13 mouse cellular contexts compared by ENCODE assay signal in genomic region chr7:65639821-65640382, GRCm38 (mm10). TPM values are rescaled to one million over a fixed set of nuclear protein-coding genes. Genes with fewer than 3 reads are reported as not detected.
A peak's percentile ranks its signal among the peaks of the same experiment; 100 is the strongest.
DNase-seq lines count a peak whose midpoint lies in the region; ATAC-seq lines count a peak whose summit lies in the region.
"Had no signal": no experiment of that assay in that cellular context is flagged by ENCODE, and none has a peak within 500 bp of the region (broad histone marks: within the 10 kb centered on the region; RNA-seq: fewer than 3 reads in every experiment).

No protein-coding gene starts in this region.

- DNase-seq in frontal cortex, postnatal 25 days (ENCODE audit: low spot score in 2 of 2): no peak
- peak; percentile 27 for DNase-seq in right cerebral cortex, adult 18-20 months
- DNase-seq in right cerebral cortex, postnatal 4 days: no peak
- DNase-seq in right cerebral cortex, postnatal 36 days (ENCODE audit: low spot score in 2 of 2): peak; percentile 15 to 26
- DNase-seq in adrenal gland, postnatal 36 days: no peak
- DNase-seq: cerebellum, postnatal 25 days; kidney, postnatal 4 days; lung, embryonic 14.5 days had no signal

- peak; percentile 63 for ATAC-seq in frontal cortex, adult (ENCODE audit: low TSS enrichment)
- peak; percentile 59 for ATAC-seq in erythroid progenitor cell, adult 5-6 weeks (replicated peaks; ENCODE audit: low FRiP score, poor library complexity, severe bottlenecking)
- no peak for ATAC-seq in forebrain, embryonic 16.5 days
- ATAC-seq: intestine, postnatal 0 days had no signal

- H3K27ac ChIP-seq in forebrain, embryonic 16.5 days (ENCODE audit: low read length): no peak overlapping the region
- H3K27ac ChIP-seq: midbrain, embryonic 10.5 days had no signal

- no peaks in the 10 kb centered on the region for H3K27me3 ChIP-seq in forebrain, embryonic 16.5 days (replicated peaks; ENCODE audit: control insufficient read depth, insufficient read depth, low read length)

- no peaks in the 10 kb centered on the region for H3K36me3 ChIP-seq in forebrain, embryonic 16.5 days (ENCODE audit: control insufficient read depth, insufficient read depth)
- H3K36me3 ChIP-seq: midbrain, embryonic 10.5 days had no signal

- no peak overlapping the region for H3K9ac ChIP-seq in forebrain, embryonic 16.5 days (replicated peaks; ENCODE audit: low read depth, low read length)
- H3K9ac ChIP-seq: lung, embryonic 14.5 days had no signal

- peaks cover 9% of the 10 kb centered on the region; the same call in 1 of the 2 replicates for H3K4me1 ChIP-seq in forebrain, embryonic 16.5 days (replicated peaks; ENCODE audit: control insufficient read depth, insufficient read depth, low read length)

- H3K4me2 ChIP-seq in forebrain, embryonic 16.5 days (ENCODE audit: low read length): no peak overlapping the region
- H3K4me2 ChIP-seq: lung, embryonic 14.5 days had no signal

- WGBS in forebrain, embryonic 16.5 days: 64% methylated on average over 6 of the region's 6 CpGs

- no peak overlapping the region for H3K4me3 ChIP-seq in forebrain, embryonic 16.5 days (replicated peaks; ENCODE audit: low read length)
- H3K4me3 ChIP-seq: midbrain, embryonic 10.5 days had no signal

- H3K9me3 ChIP-seq in forebrain, embryonic 16.5 days (ENCODE audit: control insufficient read depth, low read length): no peaks in the 10 kb centered on the region
- H3K9me3 ChIP-seq: midbrain, embryonic 10.5 days had no signal

RNA-seq across cellular contexts. Expression of gene Tarsl2, which starts 4.8 kb away (rescaled TPM):
- 21.4 and 27.8 TPM in 2 replicates for total RNA-seq in erythroid progenitor cell, adult 5-6 weeks (2015; ENCODE audit: low replicate concordance)
- 51.6 and 56.6 TPM in 2 replicates for total RNA-seq in erythroid progenitor cell, adult 5-6 weeks (2017; ENCODE audit: low replicate concordance)
- 14.6 and 16.6 TPM in 2 replicates for polyA plus RNA-seq in forebrain, embryonic 16.5 days (2015; fragmentation: Nextera tagmentation; extraction: Ambion mirVana)
- total RNA-seq in adrenal gland, postnatal 36 days (2021): 10 to 100 TPM; 18.2 to 27.3 TPM

RNA-seq across cellular contexts. Expression of gene Tm2d3, which starts 51.1 kb away (rescaled TPM):
- total RNA-seq in erythroid progenitor cell, adult 5-6 weeks (2015; ENCODE audit: low replicate concordance): 9.2 and 10.8 TPM in 2 replicates
- 10.3 and 17.1 TPM in 2 replicates for total RNA-seq in erythroid progenitor cell, adult 5-6 weeks (2017; ENCODE audit: low replicate concordance)
- 80.9 and 86.9 TPM in 2 replicates for polyA plus RNA-seq in forebrain, embryonic 16.5 days (2015; fragmentation: Nextera tagmentation; extraction: Ambion mirVana)
- total RNA-seq in adrenal gland, postnatal 36 days (2021): 10 to 100 TPM; 59.4 to 60.7 TPM

Comparison
In these comparisons a context has a peak if more than half of its experiments do, and no peak if none do; other contexts are left out.
1. DNase-seq: peak in right cerebral cortex, adult 18-20 months (single experiment) and right cerebral cortex, postnatal 36 days (2 of 2); none in frontal cortex, postnatal 25 days (0 of 2), right cerebral cortex, postnatal 4 days (single experiment) and adrenal gland, postnatal 36 days (0 of 2).